ENCODE assay signal across 23 mouse cellular contexts in genomic region chr6:94875065-94875464, GRCm38 (mm10).
DNase-seq lines count a peak whose midpoint lies in the region; ATAC-seq and TF ChIP-seq lines count a peak whose summit lies in the region.
"Had no signal": no experiment of that assay in that cellular context is flagged by ENCODE, and none has a peak within 500 bp of the region (broad histone marks: within the 10 kb centered on the region; RNA-seq: fewer than 3 reads in every experiment).

No protein-coding gene starts in this region.

- DNase-seq in forebrain, embryonic 10.5 days (ENCODE audit: extremely low spot score, low spot score): no peak
- DNase-seq in midbrain, embryonic 10.5 days (ENCODE audit: low spot score): no peak
- no peak for DNase-seq in midbrain, postnatal 0 days (ENCODE audit: low spot score)
- no peak for DNase-seq in adipocyte (ENCODE audit: low spot score)
- DNase-seq in urinary bladder, postnatal 14 days (ENCODE audit: low spot score): no peak
- DNase-seq: adrenal gland, adult 8-10 months; adrenal gland, postnatal 14 days; adrenal gland, postnatal 36 days; B cell, adult 2 months; cerebellum, adult 11-12 months; cerebellum, adult 2 months; cerebellum, adult 9-10 months; cerebellum, postnatal 10 days; cerebellum, postnatal 25 days had no signal

- H3K27me3 ChIP-seq in forebrain, embryonic 10.5 days (ENCODE audit: poor library complexity, severe bottlenecking): no peaks in the 10 kb centered on the region
- H3K27me3 ChIP-seq in forebrain, embryonic 13.5 days: no peaks in the 10 kb centered on the region
- no peaks in the 10 kb centered on the region for H3K27me3 ChIP-seq in midbrain, embryonic 10.5 days (ENCODE audit: low read depth, poor library complexity, severe bottlenecking)
- H3K27me3 ChIP-seq in midbrain, postnatal 0 days (ENCODE audit: insufficient read depth, low read length): no peaks in the 10 kb centered on the region
- H3K27me3 ChIP-seq: CH12.LX; embryonic facial prominence, embryonic 12.5 days had no signal

- no peak overlapping the region for H3K9ac ChIP-seq in forebrain, embryonic 13.5 days
- H3K9ac ChIP-seq in midbrain, postnatal 0 days (replicated peaks; ENCODE audit: low read length, poor library complexity, severe bottlenecking): no peak overlapping the region
- H3K9ac ChIP-seq: embryonic facial prominence, embryonic 12.5 days had no signal

- peaks cover 7% of the 10 kb centered on the region for H3K4me1 ChIP-seq in forebrain, embryonic 10.5 days
- H3K4me1 ChIP-seq in forebrain, embryonic 13.5 days: no peaks in the 10 kb centered on the region
- peaks cover 17% of the 10 kb centered on the region for H3K4me1 ChIP-seq in midbrain, embryonic 10.5 days
- H3K4me1 ChIP-seq in midbrain, postnatal 0 days (ENCODE audit: insufficient read depth, low read length): no peaks in the 10 kb centered on the region

- no peak overlapping the region for H3K4me2 ChIP-seq in forebrain, embryonic 13.5 days
- H3K4me2 ChIP-seq in midbrain, postnatal 0 days (ENCODE audit: low read depth, low read length, poor library complexity, severe bottlenecking): no peak overlapping the region
- H3K4me2 ChIP-seq: embryonic facial prominence, embryonic 12.5 days had no signal

- peak overlapping the region; percentile 51; the same call in 1 of the 2 replicates for H3K27ac ChIP-seq in forebrain, embryonic 10.5 days
- H3K27ac ChIP-seq in forebrain, embryonic 13.5 days: no peak overlapping the region
- H3K27ac ChIP-seq in midbrain, embryonic 10.5 days (replicated peaks): peak overlapping the region; percentile 55; the same call in 1 of the 2 replicates
- no peak overlapping the region for H3K27ac ChIP-seq in midbrain, postnatal 0 days (ENCODE audit: low read depth, low read length)
- H3K27ac ChIP-seq: embryonic facial prominence, embryonic 10.5 days; embryonic facial prominence, embryonic 12.5 days had no signal

- TF ChIP-seq CTCF in midbrain, postnatal 0 days (IDR thresholded peaks at IDR 0.05): no peak

- no peak overlapping the region for H3K4me3 ChIP-seq in forebrain, embryonic 10.5 days
- no peak overlapping the region for H3K4me3 ChIP-seq in forebrain, embryonic 13.5 days
- H3K4me3 ChIP-seq in midbrain, embryonic 10.5 days: no peak overlapping the region
- H3K4me3 ChIP-seq in midbrain, postnatal 0 days (ENCODE audit: low read depth, low read length): no peak overlapping the region
- H3K4me3 ChIP-seq: embryonic facial prominence, embryonic 10.5 days; embryonic facial prominence, embryonic 12.5 days had no signal

- H3K36me3 ChIP-seq in forebrain, embryonic 10.5 days (replicated peaks): no peaks in the 10 kb centered on the region
- no peaks in the 10 kb centered on the region for H3K36me3 ChIP-seq in forebrain, embryonic 13.5 days (ENCODE audit: poor library complexity, severe bottlenecking)
- no peaks in the 10 kb centered on the region for H3K36me3 ChIP-seq in midbrain, embryonic 10.5 days
- H3K36me3 ChIP-seq in midbrain, postnatal 0 days (ENCODE audit: insufficient read depth, low read length): no peaks in the 10 kb centered on the region
- H3K36me3 ChIP-seq: embryonic facial prominence, embryonic 10.5 days; embryonic facial prominence, embryonic 12.5 days; G1E had no signal

- 86% methylated on average over 4 of the region's 4 CpGs for whole genome bisulfite sequencing in forebrain, embryonic 10.5 days
- WGBS in forebrain, embryonic 13.5 days: 93% methylated on average over 4 of the region's 4 CpGs
- WGBS in midbrain, embryonic 10.5 days: 90% methylated on average over 4 of the region's 4 CpGs
- WGBS in midbrain, postnatal 0 days: 94% methylated on average over 4 of the region's 4 CpGs

- no peaks in the 10 kb centered on the region for H3K9me3 ChIP-seq in forebrain, embryonic 10.5 days
- no peaks in the 10 kb centered on the region for H3K9me3 ChIP-seq in forebrain, embryonic 13.5 days (replicated peaks)
- H3K9me3 ChIP-seq in midbrain, embryonic 10.5 days (replicated peaks): no peaks in the 10 kb centered on the region
- no peaks in the 10 kb centered on the region for H3K9me3 ChIP-seq in midbrain, postnatal 0 days (ENCODE audit: low read length)
- H3K9me3 ChIP-seq: embryonic facial prominence, embryonic 10.5 days; embryonic facial prominence, embryonic 12.5 days; G1E had no signal

- ATAC-seq in forebrain, embryonic 13.5 days: no peak
- no peak for ATAC-seq in midbrain, postnatal 0 days (ENCODE audit: low FRiP score)
- ATAC-seq in megakaryocyte progenitor cell, adult 5-6 weeks (replicated peaks; ENCODE audit: poor library complexity): peak; percentile 67
- ATAC-seq: CD4-positive, CD25-positive, alpha-beta regulatory T cell, adult 4 months; forebrain, embryonic 14.5 days; forebrain, embryonic 16.5 days had no signal

Comparison
In these comparisons a context has a peak if more than half of its experiments do, and no peak if none do; other contexts are left out.
1. H3K27ac ChIP-seq: peak in forebrain, embryonic 10.5 days (single experiment) and midbrain, embryonic 10.5 days (single experiment); none in forebrain, embryonic 13.5 days (single experiment) and midbrain, postnatal 0 days (single experiment).